Mouse (Mus musculus) gastrocnemius, postnatal 14 days (tissue): ENCODE measurements at regions not wholly inside any gene's neighbourhood (a gene's known extent, or its start where the extent isn't known, plus 50 kb on each side); places are given as distances from the start of the nearest gene placed in this dataset.

ENCODE experiments used
- DNase-seq: peaks from one replicate; pipeline ENCODE4 v3.0.0; 2021; ENCODE audit warnings: mixed read lengths
- intact Hi-C: fragments of 180-260 bp; cut with DNase I; formaldehyde crosslinking; loops from one replicate; pipeline ENCODE4 v1.15.1; 2025; ENCODE audit warnings: low total_unique reads

DNA sequence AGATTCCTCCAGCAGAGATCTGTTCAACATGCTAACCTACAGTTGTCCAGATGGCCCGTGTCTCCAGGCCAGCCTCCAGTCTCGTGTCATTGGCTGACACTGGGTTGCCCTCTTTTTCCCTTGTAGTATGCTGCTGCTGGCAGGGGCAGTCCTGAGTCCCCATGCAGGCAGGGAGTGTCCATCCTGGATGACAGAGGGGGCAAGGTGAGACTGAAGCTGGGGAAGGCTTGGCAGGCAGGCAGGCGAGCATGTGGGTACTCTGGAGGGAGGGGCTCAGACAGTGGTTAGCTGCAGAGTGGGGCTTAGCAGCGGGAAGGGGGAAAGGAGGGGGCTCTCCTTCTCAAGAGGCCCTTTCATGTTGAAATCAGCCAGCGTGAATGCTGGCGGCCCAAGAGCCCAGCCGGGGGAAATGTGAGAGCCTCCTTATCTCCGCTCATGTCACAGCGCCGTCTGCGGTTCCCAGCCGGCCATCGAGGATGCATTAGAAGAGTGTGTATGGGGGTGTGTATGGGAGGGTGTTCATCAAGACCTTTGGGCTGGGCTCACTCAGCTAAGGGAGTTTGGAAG lies 112.9 kb downstream of the Pja1 start:
- intact Hi-C loops, result loop anchor here (10.0 kb wide), 1 partner anchor 223 kb away; the partner anchor contains the start of gene Efnb1
- DNase-seq, result no peak

- intact Hi-C loops, result loop anchor here (10.0 kb wide), 1 partner anchor 220 kb away; the partner anchor contains the start of gene Efnb1
- DNase-seq, result no peak
Measured at GRCm38 (mm10) chrX:99355128-99355527, 115.9 kb downstream of the Pja1 start.

DNA sequence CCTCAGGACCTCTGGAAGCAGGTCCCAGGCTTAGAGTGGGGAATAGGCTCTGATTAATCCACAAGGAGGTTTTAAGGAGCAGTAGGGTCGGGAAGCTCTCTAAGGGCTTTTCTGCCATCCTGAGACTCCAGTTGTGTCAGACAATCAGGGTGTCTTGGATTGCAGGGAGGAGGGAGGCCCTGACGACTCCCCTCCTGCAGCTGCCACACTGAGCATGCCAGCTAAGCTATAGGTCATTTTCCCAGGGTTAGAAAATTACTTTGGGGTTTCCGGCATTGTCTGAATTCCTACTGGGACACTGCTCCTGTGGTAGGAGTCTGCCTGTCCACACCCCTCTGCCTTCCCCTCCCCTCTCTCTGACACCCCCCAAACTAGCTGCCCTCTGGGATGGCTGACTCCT lies 120.8 kb downstream of the Pja1 start:
- intact Hi-C loops, result loop anchor here (10.0 kb wide), 1 partner anchor 215 kb away; the partner anchor contains the start of gene Efnb1
- DNase-seq, result peak; percentile 1

- intact Hi-C loops, result no loop called here
- DNase-seq, result peak; percentile 0
Measured at GRCm38 (mm10) chrX:99340223-99340622, 130.8 kb downstream of the Pja1 start.

GRCm38 (mm10) chrX:99339081-99339876 lies 131.8 kb downstream of the Pja1 start:
- intact Hi-C loops, result no loop called here
- DNase-seq, result no peak

- DNase-seq, result no peak
- intact Hi-C loops, result no loop called here
Measured at GRCm38 (mm10) chrX:99336616-99337553, 134.2 kb downstream of the Pja1 start.

- DNase-seq, result no peak
- intact Hi-C loops, result no loop called here
Measured at GRCm38 (mm10) chrX:99335886-99336589, 135.0 kb downstream of the Pja1 start.

DNA sequence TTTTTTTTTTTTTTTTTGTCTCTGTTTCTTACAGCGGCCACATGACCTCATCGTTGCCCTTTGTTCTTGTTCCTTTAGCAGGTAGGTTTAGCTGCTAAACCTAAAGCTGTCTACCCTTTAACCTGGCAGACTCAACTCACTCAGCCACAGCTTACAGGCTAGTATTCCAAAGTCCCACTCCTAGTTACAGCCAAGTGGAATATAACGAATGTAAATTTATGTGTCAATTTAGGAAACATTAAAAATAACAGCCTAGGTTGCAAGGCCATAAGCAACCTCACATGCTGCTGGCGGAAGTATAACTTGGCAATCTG lies 138.7 kb downstream of the Pja1 start:
- intact Hi-C loops, result no loop called here
- no peak for DNase-seq

DNA sequence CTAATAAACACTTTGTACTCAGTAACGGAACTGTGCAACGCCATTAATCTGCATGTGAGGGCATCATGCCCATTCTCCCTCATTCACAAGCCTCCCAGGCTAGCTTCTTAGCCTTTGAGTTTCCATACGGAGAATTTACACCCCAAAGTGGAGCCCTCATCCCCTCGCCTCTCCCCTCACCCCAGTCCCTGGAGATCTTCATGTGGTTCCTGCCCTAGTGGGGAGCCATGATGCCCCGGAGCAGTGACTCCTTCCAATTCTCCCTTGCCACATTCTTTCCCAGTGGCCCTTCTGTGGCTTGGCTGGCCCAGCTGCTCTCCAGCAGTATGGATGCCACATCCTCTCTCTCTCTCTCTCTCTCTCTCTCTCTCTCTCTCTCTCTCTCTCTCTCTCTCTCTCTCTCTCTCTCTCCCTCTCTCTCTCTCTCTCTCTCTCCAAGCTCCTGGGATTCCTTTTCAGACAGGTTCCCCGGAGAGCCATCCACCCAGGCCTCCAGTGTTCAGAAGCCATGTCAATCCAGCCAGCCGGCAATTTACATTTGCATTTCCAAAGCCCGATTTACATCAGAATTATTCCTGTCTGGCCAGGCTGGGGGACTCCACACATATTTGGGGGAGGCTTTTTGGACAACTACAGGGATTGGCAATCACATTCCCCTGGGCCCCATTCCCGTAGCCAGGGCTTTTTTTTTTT lies 139.2 kb downstream of the Pja1 start:
- no peak for DNase-seq
- intact Hi-C loops, result no loop called here

DNA sequence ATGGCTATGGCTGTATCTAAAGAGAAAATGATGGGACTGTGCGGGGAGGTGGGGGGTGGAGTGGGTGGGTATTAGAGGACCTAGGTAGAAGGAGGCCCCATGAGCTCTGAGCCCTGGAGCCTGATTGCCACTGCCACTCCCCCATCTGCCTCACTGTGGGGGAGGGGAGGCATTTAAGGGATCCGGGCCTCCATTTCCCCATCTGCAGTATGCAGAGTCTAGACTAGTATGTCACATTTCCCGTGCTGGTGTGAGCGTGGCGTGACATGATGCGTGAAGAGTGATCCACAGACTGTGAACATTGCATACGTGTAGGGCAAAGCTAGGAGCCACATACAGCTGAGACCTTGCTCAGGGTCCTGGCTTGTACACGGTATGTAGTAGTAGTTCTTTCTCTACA lies 140.7 kb downstream of the Pja1 start:
- no peak for DNase-seq
- intact Hi-C loops, result no loop called here

DNA sequence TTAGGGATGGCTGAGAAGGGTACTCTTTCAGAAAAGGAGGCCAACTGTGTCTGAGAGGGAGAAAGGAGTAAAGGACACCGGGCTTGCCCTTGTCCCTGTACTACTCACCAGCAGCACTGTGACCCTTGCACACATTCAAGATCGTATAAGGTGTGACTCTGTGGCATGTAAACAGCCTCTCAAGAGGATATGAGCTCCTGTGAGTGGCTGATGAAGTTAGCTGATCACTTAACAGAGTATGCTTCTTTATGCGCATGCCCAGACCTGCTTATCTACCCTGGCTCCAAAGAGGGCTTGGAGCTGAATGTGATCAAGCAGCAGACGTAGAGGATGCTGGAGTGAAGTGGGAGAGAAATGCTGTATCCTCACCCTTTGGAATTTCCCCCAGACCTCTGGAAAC lies 142.5 kb downstream of the Pja1 start:
- intact Hi-C loops, result no loop called here
- DNase-seq, result no peak

DNA sequence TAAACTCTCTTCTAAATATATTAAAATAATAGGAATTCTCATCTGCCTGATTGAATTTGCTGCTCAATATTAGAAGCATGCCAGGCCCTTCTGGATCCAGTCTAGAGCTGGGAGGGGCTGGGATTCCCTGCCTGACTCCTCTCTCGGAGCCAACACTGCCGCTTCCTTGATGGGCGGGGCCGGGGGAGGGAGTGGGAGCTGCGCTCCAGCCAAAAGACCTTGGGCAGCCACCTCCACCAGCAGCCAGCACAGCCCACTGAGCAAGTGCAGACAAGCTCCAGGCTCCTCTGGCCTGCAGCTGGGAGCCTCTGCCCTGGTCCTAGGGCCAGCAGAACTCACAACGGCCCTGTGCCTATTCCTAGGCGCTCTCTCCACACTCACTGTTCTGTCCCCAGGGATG lies 144.9 kb downstream of the Pja1 start:
- peak; percentile 51 for DNase-seq
- intact Hi-C loops, result no loop called here

- DNase-seq, result peak; percentile 76
- intact Hi-C loops, result no loop called here
Measured at GRCm38 (mm10) chrX:99325460-99325859, 145.6 kb downstream of the Pja1 start.

- intact Hi-C loops, result no loop called here
- no peak for DNase-seq
Measured at GRCm38 (mm10) chrX:99324546-99325170, 146.4 kb downstream of the Pja1 start.

- DNase-seq, result no peak
- intact Hi-C loops, result no loop called here
Measured at GRCm38 (mm10) chrX:99319791-99320190, 151.3 kb downstream of the Pja1 start.

DNA sequence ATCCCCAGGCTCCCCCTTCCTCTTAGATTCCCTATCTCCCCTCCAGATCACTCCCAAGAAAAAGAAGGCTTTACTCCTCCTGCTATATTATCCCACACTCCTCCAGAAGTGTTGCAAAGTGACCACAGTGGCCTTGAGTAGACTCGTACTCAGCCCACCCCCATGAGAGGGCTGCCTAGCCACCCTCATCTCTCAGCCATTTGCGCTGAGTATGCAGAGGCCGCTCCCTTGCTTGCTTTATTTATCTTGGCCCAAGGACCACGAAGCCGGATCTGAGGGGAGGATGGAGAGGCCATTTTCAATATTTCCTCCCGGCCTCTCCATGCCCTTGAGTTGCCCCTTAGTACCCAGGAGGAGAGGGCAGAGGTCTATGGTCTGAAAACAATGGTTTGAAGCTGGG lies 151.9 kb downstream of the Pja1 start:
- DNase-seq, result no peak
- intact Hi-C loops, result no loop called here

- no peak for DNase-seq
- intact Hi-C loops, result no loop called here
Measured at GRCm38 (mm10) chrX:99318141-99318540, 152.9 kb downstream of the Pja1 start.

GRCm38 (mm10) chrX:99317736-99318135 lies 153.3 kb downstream of the Pja1 start:
- intact Hi-C loops, result no loop called here
- DNase-seq, result no peak
